Mouse (Mus musculus): ENCODE results near the gene Lypd3. TPM values are rescaled to one million over a fixed set of nuclear protein-coding genes. Genes with fewer than 3 reads are reported as not detected.
A peak's percentile ranks its signal among the peaks of the same experiment; 100 is the strongest.
"Not testable (repeated sequence)": the region's sequence is repeated elsewhere in the genome, so short reads cannot be mapped to it uniquely, and the experiment has no call there.

Gene Lypd3
- polyA plus RNA-seq, 1 experiment from 2014 or later, result not detected

DNA sequence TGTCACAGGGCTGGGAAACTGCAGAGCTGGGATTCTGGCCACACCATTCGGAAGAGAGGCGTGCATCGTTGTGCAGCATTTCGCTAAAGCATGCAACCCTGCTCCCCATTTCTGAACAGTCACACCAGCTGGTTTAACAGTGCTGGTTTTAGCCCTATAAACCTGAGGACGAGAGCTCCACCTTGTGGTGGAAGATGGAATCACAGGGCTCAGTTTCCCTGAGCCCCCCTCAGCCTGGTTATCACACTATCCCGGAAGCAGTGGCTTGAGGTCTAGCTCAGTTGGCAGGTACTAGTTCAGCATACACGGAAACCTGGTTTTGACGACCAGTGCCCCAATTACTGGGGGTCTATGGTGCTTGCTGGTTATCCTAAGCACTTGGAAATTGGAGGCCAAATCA lies 26.2 kb downstream of the Lypd3 start:
- peaks cover 6% of the 10 kb centered on the region for H3K27me3 ChIP-seq
- CTCF ChIA-PET, result interaction anchor here (0.8 to 2.4 kb wide), 16 partner anchors 9 to 189 kb away, joined by 3 to 19 read pairs (median 4); partner anchors contain the start of genes Irgq and Phldb3
- peak; percentile 93 for TF ChIP-seq CTCF (IDR thresholded peaks at IDR 0.05)
- in situ Hi-C loops (cut with MboI; ENCODE audit: low pct_unique_long_range_greater_than_20kb), result no loop called here
- no peak for DNase-seq (ENCODE audit: low read depth, low spot score)
- POLR2A ChIA-PET, result no interaction called here
- peak; percentile 74 for ATAC-seq

DNA sequence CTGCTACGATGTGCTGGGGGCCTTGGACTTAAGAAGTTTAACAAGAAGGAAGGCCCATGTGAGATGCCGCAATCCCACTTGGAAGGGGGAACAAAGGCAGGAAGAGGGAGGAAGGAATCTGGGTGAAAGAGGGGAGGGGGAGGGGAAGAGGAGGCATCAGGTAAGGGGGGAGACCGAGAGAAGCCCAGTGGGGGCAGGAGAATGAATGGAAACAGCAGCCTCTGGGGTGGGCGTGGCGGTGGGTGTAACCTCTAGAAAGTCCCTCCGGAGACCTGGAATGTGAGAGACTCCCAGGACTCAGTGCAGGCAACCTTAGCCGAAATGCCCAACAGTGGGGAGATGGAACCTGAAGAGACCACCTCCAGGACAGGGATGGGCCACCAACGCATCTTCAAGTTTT lies 28.0 kb downstream of the Lypd3 start:
- ChIA-PET CTCF (no interaction called here), POLR2A (no interaction called here)
- peaks cover 9% of the 10 kb centered on the region for H3K27me3 ChIP-seq
- ATAC-seq, result no peak
- in situ Hi-C loops (cut with MboI; ENCODE audit: low pct_unique_long_range_greater_than_20kb), result no loop called here
- no peak for TF ChIP-seq CTCF (IDR thresholded peaks at IDR 0.05)
- no peak for DNase-seq (ENCODE audit: low read depth, low spot score)

DNA sequence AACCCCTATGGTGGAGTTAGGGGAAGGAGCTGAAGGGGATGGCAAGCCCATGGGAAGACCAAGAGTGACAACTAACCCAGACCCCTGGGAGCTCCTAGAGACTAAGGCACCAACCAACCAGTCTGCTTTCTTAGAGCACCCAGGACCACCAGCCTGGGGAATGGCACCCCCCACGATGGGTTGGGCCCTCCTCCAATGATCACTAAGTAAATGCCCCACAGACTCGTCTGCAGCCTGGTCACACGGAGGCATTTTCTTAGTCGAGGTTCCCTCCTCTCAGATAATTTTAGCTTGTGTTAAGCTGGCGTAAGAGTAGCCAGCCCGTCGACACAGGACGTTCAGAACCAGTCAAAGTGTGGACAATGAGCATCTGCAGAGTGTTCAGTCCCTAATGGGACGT lies 28.6 kb downstream of the Lypd3 start:
- ChIA-PET CTCF (no interaction called here), POLR2A (no interaction called here)
- in situ Hi-C loops (cut with MboI; ENCODE audit: low pct_unique_long_range_greater_than_20kb), result no loop called here
- TF ChIP-seq CTCF (IDR thresholded peaks at IDR 0.05), result no peak
- no peak for ATAC-seq
- no peak for DNase-seq (ENCODE audit: low read depth, low spot score)
- H3K27me3 ChIP-seq, result peaks cover 14% of the 10 kb centered on the region

DNA sequence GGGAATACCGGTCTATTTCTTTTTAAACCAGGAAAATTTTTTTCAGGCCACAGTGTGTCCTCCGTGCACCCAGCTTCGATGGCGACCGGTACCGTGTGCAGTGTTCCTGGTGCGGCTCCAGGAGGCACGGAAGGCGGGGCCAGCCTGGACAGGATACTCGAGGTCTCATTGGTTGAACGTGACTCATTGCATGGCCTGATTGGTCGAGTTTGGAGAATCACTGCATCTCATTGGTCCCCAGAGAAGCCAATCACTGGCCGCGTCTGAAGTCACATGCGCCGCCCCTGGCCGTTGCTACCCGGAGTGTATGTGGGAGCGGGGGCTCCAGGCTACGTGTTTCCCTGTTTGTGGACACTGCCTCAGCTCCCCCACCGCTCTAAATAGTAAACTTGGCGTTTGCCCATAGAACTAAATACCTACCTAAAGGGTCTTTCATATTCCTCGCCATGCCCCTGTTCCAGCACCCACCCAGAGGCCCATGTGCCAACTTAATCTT lies 35.6 kb downstream of the Lypd3 start:
- ATAC-seq (no peak), DNase-seq (ENCODE audit: low read depth, low spot score) (no peak)
- peaks cover 21% of the 10 kb centered on the region for H3K27me3 ChIP-seq
- no peak for TF ChIP-seq CTCF (IDR thresholded peaks at IDR 0.05)
- ChIA-PET POLR2A (no interaction called here), CTCF (interaction anchor here (2.2 kb wide), 1 partner anchor 10 kb away, joined by 8 read pairs; no protein-coding TSS in a partner anchor)
- in situ Hi-C loops (cut with MboI; ENCODE audit: low pct_unique_long_range_greater_than_20kb), result no loop called here

DNA sequence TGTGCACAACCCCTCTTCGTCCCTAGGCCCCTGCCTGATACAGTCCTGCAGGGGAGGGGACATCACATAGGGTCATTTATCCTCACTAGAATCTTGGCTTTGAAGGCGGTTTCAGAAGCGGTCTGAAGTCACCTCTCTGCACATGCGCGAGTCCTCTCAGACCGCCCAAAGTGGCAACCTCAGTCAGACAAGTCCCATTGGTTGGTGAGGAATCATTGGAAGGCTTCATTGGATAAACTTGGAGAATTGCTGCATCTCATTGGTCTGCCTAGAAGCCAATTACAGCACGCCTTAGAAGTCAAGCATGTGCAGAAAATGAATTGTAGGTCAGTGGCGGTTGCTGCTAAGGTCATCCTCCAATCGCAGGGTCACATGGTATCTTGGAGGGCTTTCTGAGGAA lies 40.2 kb downstream of the Lypd3 start, which contains the start of gene Tex101:
Gene Tex101, minus strand, starts transcription at position 101 of the 400 bp plus-strand sequence.
- in situ Hi-C loops (cut with MboI; ENCODE audit: low pct_unique_long_range_greater_than_20kb), result no loop called here
- peaks cover 25% of the 10 kb centered on the region for H3K27me3 ChIP-seq
- ChIA-PET POLR2A (no interaction called here), CTCF (no interaction called here)
- no peak for TF ChIP-seq CTCF (IDR thresholded peaks at IDR 0.05)
- ATAC-seq (no peak), DNase-seq (ENCODE audit: low read depth, low spot score) (no peak)

DNA sequence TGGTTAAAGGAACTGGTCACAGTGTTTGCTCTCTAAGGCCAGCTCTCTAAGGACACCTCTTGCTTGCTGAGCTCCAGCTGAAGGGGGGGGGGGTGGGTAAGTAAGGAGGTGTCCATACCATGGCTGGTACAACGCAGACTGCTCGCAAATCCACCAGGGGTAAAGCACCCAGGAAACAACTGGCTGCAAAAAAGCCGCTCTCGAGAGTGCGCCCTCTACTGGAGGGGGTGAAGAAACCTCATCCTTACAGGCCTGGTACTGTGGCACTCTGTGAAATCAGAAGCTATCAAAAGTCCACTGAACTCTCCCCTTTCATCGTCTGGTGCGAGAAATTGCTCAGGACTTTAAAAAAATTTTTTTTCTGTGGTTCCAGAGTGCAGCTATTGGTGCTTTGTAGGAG lies 47.8 kb downstream of the Lypd3 start:
- H3K27me3 ChIP-seq; in situ Hi-C loops (cut with MboI; ENCODE audit: low pct_unique_long_range_greater_than_20kb); CTCF ChIA-PET; POLR2A ChIA-PET; DNase-seq (ENCODE audit: low read depth, low spot score); ATAC-seq: not testable (repeated sequence)

DNA sequence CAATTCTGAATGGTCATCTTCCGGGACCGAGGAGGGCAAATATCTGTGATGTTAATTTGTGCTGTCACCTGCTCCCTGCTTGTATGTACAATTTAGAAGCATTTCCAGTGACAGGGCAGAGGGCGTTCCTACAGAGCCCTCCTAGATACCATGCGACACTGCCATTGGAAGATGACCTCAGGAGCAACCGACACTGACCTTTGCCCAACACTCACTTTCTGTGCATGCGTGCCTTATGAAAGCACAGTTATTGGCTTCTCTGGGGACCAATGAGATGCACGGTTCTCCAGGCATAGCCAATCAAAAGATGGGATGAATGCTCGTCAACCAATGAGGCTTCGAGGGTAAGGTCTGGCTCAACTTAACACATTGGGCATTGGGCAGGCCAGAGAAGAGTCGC lies 51.2 kb downstream of the Lypd3 start:
- ATAC-seq; CTCF ChIA-PET; in situ Hi-C loops (cut with MboI; ENCODE audit: low pct_unique_long_range_greater_than_20kb); DNase-seq (ENCODE audit: low read depth, low spot score); POLR2A ChIA-PET; H3K27me3 ChIP-seq: not testable (repeated sequence)

Other genes starting within 250 kb of the Lypd3 start
- gene Smg9, start 236.9 kb upstream of the Lypd3 start, polyA plus RNA-seq (2021), result 26.6 TPM
- gene Irgc1, start 184.3 kb upstream of the Lypd3 start, polyA plus RNA-seq (2021), result not detected
- 87.9 TPM for gene Plaur, start 174.1 kb upstream of the Lypd3 start, polyA plus RNA-seq (2021)
- gene Cadm4, start 154.5 kb upstream of the Lypd3 start, polyA plus RNA-seq (2021), result 44.1 TPM
- 32.4 TPM for gene Zfp428, start 129.5 kb upstream of the Lypd3 start, polyA plus RNA-seq (2021)
- 0.21 TPM for gene AC161166.1, start 124.1 kb upstream of the Lypd3 start, polyA plus RNA-seq (2021)
- gene Irgq, start 105.9 kb upstream of the Lypd3 start, polyA plus RNA-seq (2021), result 28.8 TPM
- gene Pinlyp, start 90.4 kb upstream of the Lypd3 start, polyA plus RNA-seq (2021), result 0.26 TPM
- gene Xrcc1, start 90.3 kb upstream of the Lypd3 start, polyA plus RNA-seq (2021), result 60.3 TPM
- 74.5 TPM for gene Ethe1, start 49.0 kb upstream of the Lypd3 start, polyA plus RNA-seq (2021)
- gene Zfp575, start 48.9 kb upstream of the Lypd3 start, polyA plus RNA-seq (2021), result not detected
- gene Phldb3, start 25.8 kb upstream of the Lypd3 start, polyA plus RNA-seq (2021), result 2.7 TPM
- gene Tex101, start 40.1 kb downstream of the Lypd3 start, polyA plus RNA-seq (2021), result not detected
- gene BC049730, start 72.7 kb downstream of the Lypd3 start, polyA plus RNA-seq (2021), result not detected
- gene Gm4763, start 90.4 kb downstream of the Lypd3 start, polyA plus RNA-seq (2021), result not detected
- 0.31 TPM for gene Cd177, start 123.8 kb downstream of the Lypd3 start, polyA plus RNA-seq (2021)
- not detected for gene Ceacam10, start 140.7 kb downstream of the Lypd3 start, polyA plus RNA-seq (2021)
- gene Gm9844, start 225.7 kb downstream of the Lypd3 start, polyA plus RNA-seq (2021), result 1.6 TPM
- 0.10 TPM for gene Lypd4, start 233.4 kb downstream of the Lypd3 start, polyA plus RNA-seq (2021)
- not detected for gene Dmrtc2, start 233.5 kb downstream of the Lypd3 start, polyA plus RNA-seq (2021)
- gene Rps19, start 247.8 kb downstream of the Lypd3 start, polyA plus RNA-seq (2021), result 393 TPM